Mouse (Mus musculus) central nervous system, embryonic 18 days (tissue): ENCODE results near the gene Nt5c1a. TPM values are rescaled to one million over a fixed set of nuclear protein-coding genes. Genes with fewer than 3 reads are reported as not detected.

Source experiments
- polyA plus RNA-seq: library from polyadenylated mRNA; depleted of rRNA; stranded (reverse); fragments of >200 nt; gene quantifications from 2 replicates; pipeline ENCODE4 v1.2.3, GENCODE M21; 2012; rRNA removed

Nt5c1a gene
- polyA plus RNA-seq: 0.36 and 0.39 TPM in 2 replicates

DNA sequence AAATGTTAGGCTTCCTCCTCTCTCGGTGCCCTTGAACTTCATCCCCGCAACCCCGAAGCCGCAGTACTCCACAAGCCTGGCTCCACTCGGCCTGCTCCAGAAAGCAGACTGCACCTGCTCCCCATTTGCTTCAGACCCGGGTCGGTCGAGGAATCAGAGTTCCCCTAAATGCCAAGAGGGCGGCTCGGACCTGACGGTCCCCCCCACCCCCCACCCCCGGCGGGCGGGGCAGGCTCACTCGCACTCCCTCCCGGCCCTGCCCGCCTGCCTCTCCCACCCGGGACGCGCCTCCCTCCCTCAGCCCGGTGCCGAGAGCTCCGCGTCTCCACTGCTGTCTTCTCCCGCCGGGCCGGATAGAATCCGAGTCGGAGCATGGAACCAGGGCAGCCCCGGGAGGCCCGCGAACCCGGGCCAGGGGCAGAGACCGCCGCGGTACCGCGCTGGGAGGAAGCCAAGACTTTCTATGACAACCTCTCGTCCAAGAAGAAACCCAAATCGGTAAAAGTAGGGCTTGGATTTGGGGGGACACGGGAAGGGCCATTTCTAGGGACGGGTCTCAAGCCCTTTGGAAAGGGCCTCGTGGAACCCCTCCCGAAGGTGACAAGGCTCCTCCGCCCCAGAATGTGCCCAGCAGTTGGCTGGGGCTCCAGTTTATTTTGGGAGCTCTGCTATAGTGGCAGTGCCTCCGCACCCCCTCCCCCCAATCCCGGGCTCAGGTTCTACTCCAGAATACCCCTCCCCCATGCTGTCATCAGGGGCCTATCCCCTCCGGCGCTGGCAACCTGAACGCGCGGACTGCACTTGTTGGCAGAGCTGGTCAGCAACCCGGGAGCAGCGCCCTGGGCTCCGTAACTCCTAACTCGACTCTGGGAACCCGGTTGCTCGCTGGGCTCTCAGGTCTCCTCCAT lies at the start of gene Nt5c1a:
Gene Nt5c1a, plus strand, starts transcription at position 319 of the 908 bp plus-strand sequence.

DNA sequence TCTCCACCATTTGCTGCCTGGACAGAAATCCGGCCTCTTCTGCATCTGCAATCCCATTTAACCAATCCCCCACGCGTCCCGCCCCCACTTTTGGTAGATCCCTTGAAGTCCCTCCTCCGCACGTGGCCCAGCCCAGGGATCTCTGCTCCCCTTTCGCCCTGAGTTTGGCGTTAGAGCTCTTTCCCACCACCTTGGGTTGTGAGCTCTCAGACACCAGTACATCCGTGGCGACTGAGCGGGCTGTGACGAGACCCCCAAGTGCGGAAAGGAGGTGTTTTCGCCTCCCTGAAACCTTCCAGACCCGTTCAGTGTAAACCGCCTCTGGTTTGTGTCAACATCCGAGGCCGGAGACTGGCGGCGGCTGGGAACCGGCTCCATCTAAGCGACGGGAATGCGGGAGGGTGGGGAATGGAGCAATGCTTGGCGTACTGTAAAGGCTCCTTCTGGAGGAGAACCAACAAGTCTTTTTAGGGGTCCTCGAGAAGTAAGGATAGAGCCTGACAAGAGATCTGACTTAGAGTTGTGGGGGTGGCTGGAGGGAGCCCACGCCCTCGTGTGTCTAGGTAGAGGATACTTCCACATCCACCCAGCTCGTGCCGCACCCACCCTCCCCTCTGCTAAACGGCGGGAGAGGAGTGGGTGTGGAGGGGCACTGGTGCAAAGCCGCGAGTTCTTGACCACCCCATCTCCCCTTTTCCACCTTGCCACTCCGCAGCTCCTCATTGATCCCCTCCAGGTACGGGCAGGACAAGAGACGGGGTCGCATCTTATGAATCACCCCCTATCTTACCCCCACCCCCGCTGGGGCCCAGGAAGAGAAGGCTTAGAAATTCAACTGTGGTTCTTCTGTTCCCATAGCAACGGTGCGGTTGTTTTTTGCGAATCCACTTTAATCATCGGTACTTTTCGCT lies 18.7 kb upstream of the Nt5c1a start, which contains the start of gene Hpcal4:
Gene Hpcal4, plus strand, starts transcription at position 900 of the 911 bp plus-strand sequence.

DNA sequence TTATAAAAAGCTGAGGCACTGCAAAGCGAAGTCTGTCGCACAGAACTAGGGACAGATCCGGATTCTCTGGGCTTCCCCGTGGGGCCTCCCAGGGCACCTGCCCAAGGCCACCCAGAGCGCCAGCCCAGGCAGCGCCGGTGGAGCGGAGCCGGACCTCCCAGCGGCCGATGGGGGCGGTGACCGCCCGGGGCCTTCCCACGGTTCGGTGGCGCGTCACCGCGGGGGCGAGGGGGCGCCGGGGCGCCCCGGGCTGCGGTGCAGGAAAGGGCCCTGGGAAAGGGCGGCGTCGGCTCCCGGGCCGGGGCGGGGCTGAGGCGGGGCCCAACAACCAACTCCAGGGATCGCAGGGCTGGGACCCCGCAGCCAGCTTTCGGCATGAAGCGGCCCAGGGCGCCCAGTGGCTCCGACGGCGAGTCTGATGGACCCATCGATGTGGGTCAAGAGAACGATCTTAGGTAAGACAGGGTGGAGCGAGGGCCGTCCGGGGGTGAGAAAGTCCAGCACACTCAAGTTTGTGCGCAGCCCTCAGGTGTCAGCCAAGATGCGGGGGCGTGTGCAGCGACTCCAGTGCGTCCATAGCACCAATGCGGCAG lies 32.3 kb downstream of the Nt5c1a start, which contains the start of gene Heyl:
Gene Heyl, plus strand, starts transcription at position 65 of the 593 bp plus-strand sequence.

DNA sequence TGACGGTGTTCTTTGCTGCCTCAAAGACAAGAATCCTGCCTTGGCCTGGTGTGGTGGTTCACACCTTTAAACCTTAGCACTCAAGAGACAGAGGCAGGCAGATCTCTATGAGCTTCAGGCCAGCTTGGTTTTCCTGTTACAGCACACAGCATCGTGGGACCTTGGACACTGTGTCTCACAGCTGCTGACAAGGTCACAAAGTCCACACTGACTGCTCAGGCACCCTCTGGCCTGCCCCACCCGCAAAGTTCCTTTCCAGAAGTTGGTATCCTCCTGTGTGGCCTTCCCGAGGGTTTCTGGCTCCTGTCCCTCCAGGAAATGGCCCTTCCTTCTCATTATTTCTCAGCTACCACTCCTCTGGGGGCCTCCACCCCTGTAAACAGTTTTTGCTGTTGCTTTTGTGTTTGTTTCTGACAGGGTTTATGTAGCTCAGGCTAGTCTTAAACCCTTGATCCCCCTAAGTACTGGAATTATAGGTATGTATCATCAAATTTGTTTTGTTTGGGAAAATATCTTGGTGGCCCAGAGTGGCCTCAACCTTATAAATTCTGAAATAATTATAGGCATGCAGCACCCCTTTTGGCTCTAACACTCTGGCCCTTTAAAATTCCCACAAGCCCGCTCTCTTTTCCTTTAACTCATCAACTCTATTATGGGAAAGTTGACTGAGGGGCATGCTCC lies 60.6 kb downstream of the Nt5c1a start, which contains the start of gene Pabpc4:
Gene Pabpc4, plus strand, starts transcription at position 631 of the 681 bp plus-strand sequence.

Other genes starting within 250 kb of the Nt5c1a start
- gene Mfsd2a, start 240.3 kb upstream of the Nt5c1a start, polyA plus RNA-seq: 39.8 and 42.5 TPM in 2 replicates
- 64.2 and 66.0 TPM in 2 replicates for gene Mycl, start 205.9 kb upstream of the Nt5c1a start, polyA plus RNA-seq
- 20.3 and 21.2 TPM in 2 replicates for gene Trit1, start 184.9 kb upstream of the Nt5c1a start, polyA plus RNA-seq
- gene Bmp8b, start 96.3 kb upstream of the Nt5c1a start, polyA plus RNA-seq: 1.1 and 1.2 TPM in 2 replicates
- 0.75 and 0.82 TPM in 2 replicates for gene Oxct2b, start 85.2 kb upstream of the Nt5c1a start, polyA plus RNA-seq
- 32.5 and 33.4 TPM in 2 replicates for gene Ppie, start 61.6 kb upstream of the Nt5c1a start, polyA plus RNA-seq
- 39.1 and 40.6 TPM in 2 replicates for gene Hpcal4, start 18.3 kb upstream of the Nt5c1a start, polyA plus RNA-seq
- 2.4 and 2.7 TPM in 2 replicates for gene Heyl, start 32.1 kb downstream of the Nt5c1a start, polyA plus RNA-seq
- gene Pabpc4, start 60.8 kb downstream of the Nt5c1a start, polyA plus RNA-seq: 61.8 and 64.0 TPM in 2 replicates
- gene Oxct2a, start 122.1 kb downstream of the Nt5c1a start, polyA plus RNA-seq: 0.09 TPM in 1 of 2 replicates, not detected in the other
- 0.33 and 0.89 TPM in 2 replicates for gene Bmp8a, start 141.7 kb downstream of the Nt5c1a start, polyA plus RNA-seq